Mouse (Mus musculus) brain, embryonic 14.5 days (tissue): ENCODE data around the gene Fes.

Experiments
- CTCF ChIP-seq: fragments of 200-500 bp; IDR thresholded peaks from 2 replicates; pipeline ENCODE4 v1.5.1; 2012; ENCODE audit warnings: inconsistent platforms, mild to moderate bottlenecking, moderate library complexity, borderline replicate concordance; ENCODE audit not compliant: insufficient read depth, insufficient read length; ENCODE audit errors: extremely low read depth
- POLR2A ChIP-seq: fragments of 200-500 bp; IDR thresholded peaks from 2 replicates; pipeline ENCODE4 v1.6.1; 2012; ENCODE audit warnings: mild to moderate bottlenecking, inconsistent platforms, borderline replicate concordance; ENCODE audit not compliant: poor library complexity, insufficient read depth, insufficient read length, severe bottlenecking; ENCODE audit errors: extremely low read depth

DNA sequence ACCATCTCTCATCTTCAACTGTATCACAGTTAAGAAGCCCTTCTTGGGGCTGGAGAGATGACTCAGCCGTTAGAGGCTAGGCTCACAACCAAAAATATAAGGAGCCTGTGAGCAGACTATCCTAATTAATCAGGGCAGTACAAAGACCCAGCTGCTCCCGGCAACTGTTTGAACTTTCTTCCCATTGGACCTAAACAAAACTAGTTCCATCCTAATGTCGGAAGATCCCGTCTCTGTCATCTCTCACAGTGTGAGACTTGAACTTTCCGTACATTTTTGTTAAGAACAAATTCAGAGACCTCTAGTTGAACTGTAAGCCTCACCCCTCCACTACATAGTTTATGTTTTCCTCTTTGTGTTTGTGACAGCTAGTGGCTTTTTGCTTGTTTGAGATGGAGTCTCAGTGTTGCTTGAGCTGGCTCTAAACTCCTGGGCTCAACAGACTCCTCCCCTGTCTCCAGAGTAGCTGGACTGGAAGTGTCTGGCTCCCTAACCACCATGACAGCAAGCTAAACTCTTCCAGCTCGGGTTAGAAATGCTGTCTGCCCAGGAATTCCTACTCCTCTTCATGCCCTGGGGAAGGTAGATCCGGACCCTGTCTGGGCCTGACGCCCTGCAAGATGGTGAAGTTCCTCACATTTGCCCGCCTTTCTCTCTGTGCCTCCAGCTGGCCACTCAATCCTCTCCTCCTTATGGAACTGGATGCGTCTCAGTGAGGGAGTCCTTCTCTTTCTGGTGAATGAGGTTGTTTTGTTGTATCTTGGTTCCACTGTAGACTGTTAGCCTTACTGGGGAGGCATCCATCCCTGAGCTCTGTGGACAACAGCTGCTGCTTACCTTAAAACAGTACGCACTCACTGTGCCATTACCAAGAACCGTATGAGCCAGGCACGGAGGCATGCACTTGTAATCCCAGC lies 39.8 kb downstream of the Fes start:
- TF ChIP-seq POLR2A = no peak
- TF ChIP-seq CTCF = no peak
